In the genomic region with DNA sequence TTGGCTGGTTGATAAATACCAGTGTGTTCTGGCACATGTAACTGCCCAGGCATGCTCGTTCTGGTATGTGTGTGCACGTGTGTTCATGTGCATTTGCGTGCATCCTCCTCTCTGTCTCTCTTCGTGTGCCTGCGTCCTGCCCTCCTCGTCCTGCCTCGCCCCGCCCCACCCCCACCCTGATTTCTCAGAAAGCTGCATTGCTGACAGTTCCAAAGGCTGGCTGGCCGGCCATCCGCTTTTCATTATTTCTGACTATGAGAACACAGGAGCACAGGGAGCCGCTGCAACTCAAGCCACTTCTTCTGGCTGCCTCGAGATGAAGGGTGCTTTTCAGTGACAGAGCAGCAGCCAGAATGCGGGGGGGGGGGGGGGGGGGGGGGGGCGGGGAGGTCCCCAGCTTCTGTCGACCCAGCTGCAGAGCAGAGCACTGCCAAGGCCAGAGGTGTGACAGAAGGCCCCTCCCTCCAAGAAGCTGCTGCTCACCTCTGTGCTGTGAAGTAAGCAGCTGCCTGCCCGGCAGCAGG, we compare ENCODE assay signal across 9 mouse cellular contexts. TPM values are rescaled to one million over a fixed set of nuclear protein-coding genes. Genes with fewer than 3 reads are reported as not detected.
DNase-seq lines count a peak whose midpoint lies in the region; ATAC-seq and TF ChIP-seq lines count a peak whose summit lies in the region.
"Had no signal": no experiment of that assay in that cellular context is flagged by ENCODE, and none has a peak within 500 bp of the region (broad histone marks: within the 10 kb centered on the region; RNA-seq: fewer than 3 reads in every experiment).

No protein-coding gene starts in this region.

- peaks cover 53% of the 10 kb centered on the region for H3K36me3 ChIP-seq in heart, embryonic 10.5 days
- peaks cover 22% of the 10 kb centered on the region for H3K36me3 ChIP-seq in lung, postnatal 0 days (ENCODE audit: insufficient read depth, low read length)
- H3K36me3 ChIP-seq in intestine, embryonic 16.5 days (ENCODE audit: control insufficient read depth, insufficient read depth, low read length), result peaks cover 3% of the 10 kb centered on the region; the same call in 1 of the 2 replicates
- H3K36me3 ChIP-seq in intestine, postnatal 0 days (ENCODE audit: control insufficient read depth, insufficient read depth), result peaks cover 47% of the 10 kb centered on the region

- no peaks in the 10 kb centered on the region for H3K9me3 ChIP-seq in heart, embryonic 10.5 days
- no peaks in the 10 kb centered on the region for H3K9me3 ChIP-seq in lung, postnatal 0 days (ENCODE audit: low read length)
- H3K9me3 ChIP-seq in intestine, embryonic 16.5 days (ENCODE audit: control insufficient read depth, low read length), result no peaks in the 10 kb centered on the region
- H3K9me3 ChIP-seq in intestine, postnatal 0 days (ENCODE audit: control insufficient read depth), result no peaks in the 10 kb centered on the region

- H3K9ac ChIP-seq in lung, postnatal 0 days (replicated peaks; ENCODE audit: low read depth), result no peak overlapping the region
- H3K9ac ChIP-seq in intestine, embryonic 16.5 days (ENCODE audit: low read depth, low read length), result no peak overlapping the region
- no peak overlapping the region for H3K9ac ChIP-seq in intestine, postnatal 0 days (ENCODE audit: low read depth, low read length)

- 24% methylated on average over 13 of the region's 16 CpGs for WGBS in heart, embryonic 10.5 days
- WGBS in lung, postnatal 0 days, result 44% methylated on average over 14 of the region's 16 CpGs
- WGBS in intestine, embryonic 16.5 days, result 34% methylated on average over 14 of the region's 16 CpGs
- 41% methylated on average over 14 of the region's 16 CpGs for WGBS in intestine, postnatal 0 days

- no peak for TF ChIP-seq CTCF in lung, postnatal 0 days (IDR thresholded peaks at IDR 0.05)
- no peak for TF ChIP-seq CTCF in intestine, postnatal 0 days (IDR thresholded peaks at IDR 0.05; ENCODE audit: low read depth)

- peak; percentile 82 for DNase-seq in heart, embryonic 10.5 days (ENCODE audit: low spot score)
- DNase-seq in heart, postnatal 4 days, result no peak
- DNase-seq in CD4-positive, CD25-positive, alpha-beta regulatory T cell, adult 2 months (ENCODE audit: low read depth, low spot score), result peak; percentile 81
- DNase-seq in embryo, embryonic 9.5 days (ENCODE audit: extremely low spot score), result peak; percentile 39
- peak; percentile 58 for DNase-seq in lung, postnatal 0 days (ENCODE audit: low spot score)
- DNase-seq in gastrocnemius, postnatal 10 days, result no peak
- DNase-seq: left cerebral cortex, postnatal 4 days had no signal

- no peaks in the 10 kb centered on the region for H3K27me3 ChIP-seq in heart, embryonic 10.5 days (ENCODE audit: insufficient read depth, poor library complexity, severe bottlenecking)
- H3K27me3 ChIP-seq in lung, postnatal 0 days (replicated peaks; ENCODE audit: insufficient read depth, low read length), result no peaks in the 10 kb centered on the region
- no peaks in the 10 kb centered on the region for H3K27me3 ChIP-seq in intestine, embryonic 16.5 days (replicated peaks; ENCODE audit: control insufficient read depth, insufficient read depth, low read length)
- H3K27me3 ChIP-seq in intestine, postnatal 0 days (replicated peaks; ENCODE audit: control insufficient read depth, insufficient read depth, low read length), result no peaks in the 10 kb centered on the region

- no peak overlapping the region for H3K4me3 ChIP-seq in heart, embryonic 10.5 days
- no peak overlapping the region for H3K4me3 ChIP-seq in lung, postnatal 0 days (ENCODE audit: low read depth, low read length)
- H3K4me3 ChIP-seq in intestine, embryonic 16.5 days (ENCODE audit: low read length), result no peak overlapping the region
- no peak overlapping the region for H3K4me3 ChIP-seq in intestine, postnatal 0 days (ENCODE audit: low read depth, low read length)

- TF ChIP-seq EP300 in lung, postnatal 0 days (IDR thresholded peaks at IDR 0.05), result no peak

- peaks cover 13% of the 10 kb centered on the region for H3K4me1 ChIP-seq in heart, embryonic 10.5 days
- H3K4me1 ChIP-seq in lung, postnatal 0 days (ENCODE audit: insufficient read depth, low read depth, low read length), result no peaks in the 10 kb centered on the region
- H3K4me1 ChIP-seq in intestine, embryonic 16.5 days (ENCODE audit: control insufficient read depth, insufficient read depth, low read length), result no peaks in the 10 kb centered on the region; the same call in 1 of the 2 replicates
- no peaks in the 10 kb centered on the region for H3K4me1 ChIP-seq in intestine, postnatal 0 days (replicated peaks; ENCODE audit: control insufficient read depth, insufficient read depth, low read length)

- H3K27ac ChIP-seq in heart, embryonic 10.5 days, result peak overlapping the region; percentile 42
- H3K27ac ChIP-seq in lung, postnatal 0 days (ENCODE audit: low read length), result no peak overlapping the region
- no peak overlapping the region for H3K27ac ChIP-seq in intestine, embryonic 16.5 days (ENCODE audit: low read length)
- no peak overlapping the region for H3K27ac ChIP-seq in intestine, postnatal 0 days (ENCODE audit: low read depth, low read length)

- ATAC-seq in lung, postnatal 0 days, result peak; percentile 49
- ATAC-seq in intestine, embryonic 16.5 days, result no peak; the same call in 1 of the 2 replicates
- no peak for ATAC-seq in intestine, postnatal 0 days

- H3K4me2 ChIP-seq in lung, postnatal 0 days (replicated peaks; ENCODE audit: low read depth, low read length), result no peak overlapping the region
- no peak overlapping the region for H3K4me2 ChIP-seq in intestine, embryonic 16.5 days (ENCODE audit: low read depth, low read length)
- H3K4me2 ChIP-seq in intestine, postnatal 0 days (replicated peaks; ENCODE audit: low read depth), result no peak overlapping the region

RNA-seq across cellular contexts. Expression of gene Adsl, which starts 18.2 kb away (rescaled TPM):
- 220 and 222 TPM in 2 replicates for polyA plus RNA-seq in heart, embryonic 10.5 days (2016; fragmentation: Nextera tagmentation; extraction: Ambion mirVana)
- 10 to 100 TPM; 86.7 to 91.9 TPM for total RNA-seq in heart, postnatal 4 days (2021)
- 51.9 and 62.6 TPM in 2 replicates for polyA plus RNA-seq in lung, postnatal 0 days (2015; fragmentation: Nextera tagmentation; extraction: Ambion mirVana)
- total RNA-seq in gastrocnemius, postnatal 10 days (2021), result 100 to 1,000 TPM; 157 to 182 TPM
- 143 and 166 TPM in 2 replicates for polyA plus RNA-seq in intestine, embryonic 16.5 days (2015; fragmentation: Nextera tagmentation; extraction: Ambion mirVana)
- polyA plus RNA-seq in intestine, postnatal 0 days (2015; fragmentation: Nextera tagmentation; extraction: Ambion mirVana), result 30.8 and 31.9 TPM in 2 replicates

RNA-seq across cellular contexts. Expression of gene Sgsm3, which starts 47.5 kb away (rescaled TPM):
- 23.7 and 26.4 TPM in 2 replicates for polyA plus RNA-seq in heart, embryonic 10.5 days (2016; fragmentation: Nextera tagmentation; extraction: Ambion mirVana)
- total RNA-seq in heart, postnatal 4 days (2021), result 10 to 100 TPM; 10.3 to 10.8 TPM
- 27.8 and 38.5 TPM in 2 replicates for polyA plus RNA-seq in lung, postnatal 0 days (2015; fragmentation: Nextera tagmentation; extraction: Ambion mirVana)
- 10 to 100 TPM; 10.6 to 13.6 TPM for total RNA-seq in gastrocnemius, postnatal 10 days (2021)
- polyA plus RNA-seq in intestine, embryonic 16.5 days (2015; fragmentation: Nextera tagmentation; extraction: Ambion mirVana), result 30.9 and 33.9 TPM in 2 replicates
- polyA plus RNA-seq in intestine, postnatal 0 days (2015; fragmentation: Nextera tagmentation; extraction: Ambion mirVana), result 13.3 and 13.4 TPM in 2 replicates

Comparison
In these comparisons a context has a peak if more than half of its experiments do, and no peak if none do; other contexts are left out.
1. DNase-seq: peak in heart, embryonic 10.5 days (single experiment), CD4-positive, CD25-positive, alpha-beta regulatory T cell, adult 2 months (single experiment), embryo, embryonic 9.5 days (single experiment) and lung, postnatal 0 days (single experiment); none in heart, postnatal 4 days (single experiment) and gastrocnemius, postnatal 10 days (single experiment).